Mouse (Mus musculus) kidney, postnatal 0 days (tissue): Measurements from ENCODE around the gene Galnt2. TPM values are rescaled to one million over a fixed set of nuclear protein-coding genes. Genes with fewer than 3 reads are reported as not detected.

Experiments
- ATAC-seq: fragments of 200-750 bp; cut with Nextera tagmentation; replicated peaks from 2 replicates; pipeline ENCODE4 v1.8.0; 2017; ENCODE audit warnings: low read depth, moderate number of reproducible peaks, moderate TSS enrichment, moderate library complexity; ENCODE audit not compliant: low FRiP score
- DNase-seq: peaks from one replicate; pipeline ENCODE4 v3.0.0-alpha.2; 2016; ENCODE audit warnings: low spot score
- H3K27ac ChIP-seq: fragments of 300-500 bp; sonication (generic); 2 replicates; pipeline ENCODE4 v1.5.1; 2014; ENCODE audit warnings: mild to moderate bottlenecking
- H3K27me3 ChIP-seq: fragments of 300-500 bp; sonication (generic); 2 replicates; pipeline ENCODE4 v1.6.1; 2014; ENCODE audit warnings: low read length, mixed read lengths; ENCODE audit not compliant: insufficient read depth
- H3K36me3 ChIP-seq: fragments of 300-500 bp; sonication (generic); 2 replicates; pipeline ENCODE4 v1.6.1; 2014; ENCODE audit warnings: low read length, mixed read lengths; ENCODE audit not compliant: insufficient read depth
- H3K4me1 ChIP-seq: fragments of 300-500 bp; sonication (generic); replicated peaks from 2 replicates; pipeline ENCODE4 v1.6.1; 2014; ENCODE audit warnings: antibody characterized with exemption, low read length, mixed read lengths; ENCODE audit not compliant: insufficient read depth
- H3K4me2 ChIP-seq: fragments of 300-500 bp; sonication (generic); 2 replicates; pipeline ENCODE4 v1.6.1; 2014; ENCODE audit warnings: mild to moderate bottlenecking, low read length, moderate library complexity, mixed read lengths
- H3K4me3 ChIP-seq: fragments of 300-500 bp; sonication (generic); replicated peaks from 2 replicates; pipeline ENCODE4 v1.5.1; 2014; ENCODE audit warnings: low read depth, low read length
- H3K9ac ChIP-seq: fragments of 300-500 bp; sonication (generic); 2 replicates; pipeline ENCODE4 v1.6.1; 2014; ENCODE audit warnings: low read depth, low read length
- H3K9me3 ChIP-seq: fragments of 300-500 bp; sonication (generic); replicated peaks from 2 replicates; pipeline ENCODE4 v1.6.1; 2016; ENCODE audit warnings: low read length, inconsistent platforms, mixed read lengths
- CTCF ChIP-seq: IDR thresholded peaks from 2 replicates; pipeline ENCODE4 v1.5.1; 2016; ENCODE audit warnings: antibody characterized with exemption, low read depth, mild to moderate bottlenecking, moderate library complexity
- WGBS: fragments of 180-500 bp; shearing (Covaris S2); extraction: QIAGEN DNeasy Blood & Tissue Kit; methylation state at CpG from one replicate; pipeline ENCODE4 v1.1.7; 2014; 5-methylcytosine and 5-hydroxymethylcytosine counted together
- polyA plus RNA-seq: library from polyadenylated mRNA; unstranded; fragments of >200 nt; fragmentation: Nextera tagmentation; extraction: Ambion mirVana; gene quantifications from 2 replicates; pipeline ENCODE4 v1.2.1, GENCODE M21; 2015

Gene Galnt2
- polyA plus RNA-seq, 1 experiment from 2014 or later, result 60.3 TPM

GRCm38 (mm10) chr8:124283644-124284332 is 52.6 kb downstream of the Galnt2 start:
- ATAC-seq, result no peak
- Histone ChIP-seq H3K4me2 (no peak overlapping the region), H3K36me3 (no peaks in the 10 kb centered on the region), H3K4me1 (peaks cover 32% of the 10 kb centered on the region), H3K27me3 (no peaks in the 10 kb centered on the region), H3K9me3 (no peaks in the 10 kb centered on the region), H3K9ac (0 out of 2 replicates have a peak overlapping the region, but pooled peaks have one; percentile 13), H3K4me3 (no peak overlapping the region), H3K27ac (0 out of 2 replicates have a peak overlapping the region, but pooled peaks have one; percentile 20)
- DNase-seq, result no peak
- no peak for TF ChIP-seq CTCF
- WGBS, result 47% methylated on average over 11 of the region's 11 CpGs

- H3K4me1 ChIP-seq, result peaks cover 32% of the 10 kb centered on the region
- H3K27me3 ChIP-seq, result no peaks in the 10 kb centered on the region
- TF ChIP-seq CTCF, result no peak
- H3K36me3 ChIP-seq, result no peaks in the 10 kb centered on the region
- 28% methylated on average over 6 of the region's 6 CpGs for WGBS
- H3K4me2 ChIP-seq, result no peak overlapping the region
- H3K9me3 ChIP-seq, result no peaks in the 10 kb centered on the region
- H3K4me3 ChIP-seq, result no peak overlapping the region
- H3K27ac ChIP-seq, result peak overlapping the region; percentile 20; the same call in 1 of the 2 replicates
- ATAC-seq, result 0 out of 2 replicates have a peak, but pooled peaks have one; percentile 19
- H3K9ac ChIP-seq, result 0 out of 2 replicates have a peak overlapping the region, but pooled peaks have one; percentile 13
- no peak for DNase-seq
Observed at GRCm38 (mm10) chr8:124284333-124284711, 53.1 kb downstream of the Galnt2 start.

GRCm38 (mm10) chr8:124284984-124285576 is 53.9 kb downstream of the Galnt2 start:
- Histone ChIP-seq H3K9ac (no peak overlapping the region), H3K4me2 (no peak overlapping the region), H3K4me3 (no peak overlapping the region), H3K27ac (peak overlapping the region; percentile 20; the same call in 1 of the 2 replicates), H3K27me3 (no peaks in the 10 kb centered on the region), H3K9me3 (no peaks in the 10 kb centered on the region), H3K36me3 (no peaks in the 10 kb centered on the region), H3K4me1 (peaks cover 32% of the 10 kb centered on the region)
- WGBS, result 37% methylated on average over 9 of the region's 9 CpGs
- TF ChIP-seq CTCF, result no peak
- DNase-seq, result no peak
- no peak for ATAC-seq

GRCm38 (mm10) chr8:124286461-124287124 is 55.4 kb downstream of the Galnt2 start:
- 58% methylated on average over 4 of the region's 4 CpGs for WGBS
- no peak for ATAC-seq
- H3K27ac ChIP-seq, result peak overlapping the region; percentile 54
- no peaks in the 10 kb centered on the region for H3K9me3 ChIP-seq
- H3K4me3 ChIP-seq, result no peak overlapping the region
- DNase-seq, result no peak
- no peak overlapping the region for H3K4me2 ChIP-seq
- peaks cover 32% of the 10 kb centered on the region for H3K4me1 ChIP-seq
- no peaks in the 10 kb centered on the region for H3K36me3 ChIP-seq
- TF ChIP-seq CTCF, result peak; percentile 55
- H3K27me3 ChIP-seq, result no peaks in the 10 kb centered on the region
- H3K9ac ChIP-seq, result 0 out of 2 replicates have a peak overlapping the region, but pooled peaks have one; percentile 3

- WGBS, result 80% methylated on average over 4 of the region's 4 CpGs
- DNase-seq (no peak), ATAC-seq (no peak)
- no peak overlapping the region for H3K4me3 ChIP-seq
- peaks cover 23% of the 10 kb centered on the region for H3K4me1 ChIP-seq
- no peak overlapping the region for H3K4me2 ChIP-seq
- no peak overlapping the region for H3K27ac ChIP-seq
- no peaks in the 10 kb centered on the region for H3K9me3 ChIP-seq
- no peak for TF ChIP-seq CTCF
- no peaks in the 10 kb centered on the region for H3K27me3 ChIP-seq
- no peaks in the 10 kb centered on the region for H3K36me3 ChIP-seq
- H3K9ac ChIP-seq, result no peak overlapping the region
Observed at GRCm38 (mm10) chr8:124288215-124288864, 57.1 kb downstream of the Galnt2 start.

GRCm38 (mm10) chr8:124289481-124290050 is 58.4 kb downstream of the Galnt2 start:
- DNase-seq, result no peak
- no peak for TF ChIP-seq CTCF
- H3K9me3 ChIP-seq, result no peaks in the 10 kb centered on the region
- no peaks in the 10 kb centered on the region for H3K27me3 ChIP-seq
- WGBS, result 87% methylated on average over 5 of the region's 5 CpGs
- H3K36me3 ChIP-seq, result no peaks in the 10 kb centered on the region
- peaks cover 22% of the 10 kb centered on the region for H3K4me1 ChIP-seq
- H3K9ac ChIP-seq, result no peak overlapping the region
- no peak overlapping the region for H3K27ac ChIP-seq
- no peak overlapping the region for H3K4me2 ChIP-seq
- no peak overlapping the region for H3K4me3 ChIP-seq
- ATAC-seq, result no peak
